Mouse (Mus musculus): ENCODE results near the gene Chml. TPM values are rescaled to one million over a fixed set of nuclear protein-coding genes. Genes with fewer than 3 reads are reported as not detected.

Gene Chml
- polyA plus RNA-seq (2015; fragmentation: Nextera tagmentation; extraction: Ambion mirVana), result 2.7 and 3.3 TPM in 2 replicates

GRCm38 (mm10) chr1:175692246-175692996 is at the start of gene Chml, which contains the start of gene Opn3:
TSS of gene Chml (minus strand) at chr1:175692901.
TSS of gene Opn3 (minus strand) at chr1:175692776.
- ATAC-seq, result peak; percentile 97
- peaks cover 5% of the 10 kb centered on the region; the same call in 1 of the 2 replicates for H3K36me3 ChIP-seq (ENCODE audit: control insufficient read depth, insufficient read depth, low read length)
- H3K4me3 ChIP-seq (ENCODE audit: low read length), result peak within 1 kb of the TSS; percentile 87
- H3K4me2 ChIP-seq (ENCODE audit: low read length), result peak within 1 kb of the TSS; percentile 84
- H3K4me1 ChIP-seq (ENCODE audit: control insufficient read depth, insufficient read depth, low read depth, low read length), result peaks cover 8% of the 10 kb centered on the region
- WGBS, result 0% methylated on average over 42 of the region's 73 CpGs
- H3K9ac ChIP-seq (ENCODE audit: low read depth, low read length), result peak within 1 kb of the TSS; percentile 91
- peak within 1 kb of the TSS; percentile 91 for H3K27ac ChIP-seq (ENCODE audit: low read depth, low read length)
- H3K27me3 ChIP-seq (replicated peaks; ENCODE audit: control insufficient read depth, insufficient read depth, low read length), result no peaks in the 10 kb centered on the region
- no peaks in the 10 kb centered on the region for H3K9me3 ChIP-seq (ENCODE audit: control insufficient read depth, low read length)

- Histone ChIP-seq H3K4me2 (ENCODE audit: low read length) (no peak overlapping the region), H3K27me3 (replicated peaks; ENCODE audit: control insufficient read depth, insufficient read depth, low read length) (no peaks in the 10 kb centered on the region), H3K4me1 (ENCODE audit: control insufficient read depth, insufficient read depth, low read depth, low read length) (no peaks in the 10 kb centered on the region), H3K36me3 (ENCODE audit: control insufficient read depth, insufficient read depth, low read length) (no peaks in the 10 kb centered on the region), H3K9ac (ENCODE audit: low read depth, low read length) (no peak overlapping the region), H3K4me3 (ENCODE audit: low read length) (no peak overlapping the region), H3K27ac (ENCODE audit: low read depth, low read length) (no peak overlapping the region), H3K9me3 (ENCODE audit: control insufficient read depth, low read length) (no peaks in the 10 kb centered on the region)
- 53% methylated on average over 7 of the region's 7 CpGs for WGBS
- no peak for ATAC-seq
These were observed 33.1 kb upstream of the Chml start for GRCm38 (mm10) chr1:175725771-175726170.

- no peaks in the 10 kb centered on the region for H3K9me3 ChIP-seq (ENCODE audit: control insufficient read depth, low read length)
- no peak for ATAC-seq
- H3K4me2 ChIP-seq (ENCODE audit: low read length), result no peak overlapping the region
- H3K27me3 ChIP-seq (replicated peaks; ENCODE audit: control insufficient read depth, insufficient read depth, low read length), result no peaks in the 10 kb centered on the region
- 94% methylated on average over 9 of the region's 9 CpGs for WGBS
- no peaks in the 10 kb centered on the region for H3K36me3 ChIP-seq (ENCODE audit: control insufficient read depth, insufficient read depth, low read length)
- no peak overlapping the region for H3K9ac ChIP-seq (ENCODE audit: low read depth, low read length)
- H3K27ac ChIP-seq (ENCODE audit: low read depth, low read length), result no peak overlapping the region
- no peak overlapping the region for H3K4me3 ChIP-seq (ENCODE audit: low read length)
- no peaks in the 10 kb centered on the region for H3K4me1 ChIP-seq (ENCODE audit: control insufficient read depth, insufficient read depth, low read depth, low read length)
These were observed 24.1 kb upstream of the Chml start for GRCm38 (mm10) chr1:175716832-175717231.

- Histone ChIP-seq H3K9me3 (ENCODE audit: control insufficient read depth, low read length) (no peaks in the 10 kb centered on the region), H3K4me3 (ENCODE audit: low read length) (no peak overlapping the region), H3K27me3 (replicated peaks; ENCODE audit: control insufficient read depth, insufficient read depth, low read length) (no peaks in the 10 kb centered on the region), H3K4me1 (ENCODE audit: control insufficient read depth, insufficient read depth, low read depth, low read length) (no peaks in the 10 kb centered on the region), H3K9ac (ENCODE audit: low read depth, low read length) (no peak overlapping the region), H3K36me3 (ENCODE audit: control insufficient read depth, insufficient read depth, low read length) (no peaks in the 10 kb centered on the region), H3K27ac (ENCODE audit: low read depth, low read length) (no peak overlapping the region), H3K4me2 (ENCODE audit: low read length) (no peak overlapping the region)
- no peak for ATAC-seq
- 70% methylated on average over 11 of the region's 11 CpGs for WGBS
These were observed 19.7 kb upstream of the Chml start for GRCm38 (mm10) chr1:175712338-175712909.

- Histone ChIP-seq H3K36me3 (ENCODE audit: control insufficient read depth, insufficient read depth, low read length) (no peaks in the 10 kb centered on the region), H3K9me3 (ENCODE audit: control insufficient read depth, low read length) (no peaks in the 10 kb centered on the region), H3K4me2 (ENCODE audit: low read length) (no peak overlapping the region), H3K4me1 (ENCODE audit: control insufficient read depth, insufficient read depth, low read depth, low read length) (no peaks in the 10 kb centered on the region), H3K4me3 (ENCODE audit: low read length) (no peak overlapping the region), H3K27ac (ENCODE audit: low read depth, low read length) (no peak overlapping the region), H3K9ac (ENCODE audit: low read depth, low read length) (no peak overlapping the region), H3K27me3 (replicated peaks; ENCODE audit: control insufficient read depth, insufficient read depth, low read length) (no peaks in the 10 kb centered on the region)
- no peak for ATAC-seq
These were observed 15.3 kb upstream of the Chml start for GRCm38 (mm10) chr1:175708013-175708412.

- no peaks in the 10 kb centered on the region for H3K36me3 ChIP-seq (ENCODE audit: control insufficient read depth, insufficient read depth, low read length)
- WGBS, result 71% methylated on average over 5 of the region's 5 CpGs
- H3K27me3 ChIP-seq (replicated peaks; ENCODE audit: control insufficient read depth, insufficient read depth, low read length), result no peaks in the 10 kb centered on the region
- no peaks in the 10 kb centered on the region for H3K9me3 ChIP-seq (ENCODE audit: control insufficient read depth, low read length)
- no peak overlapping the region for H3K4me3 ChIP-seq (ENCODE audit: low read length)
- no peak for ATAC-seq
- H3K4me1 ChIP-seq (ENCODE audit: control insufficient read depth, insufficient read depth, low read depth, low read length), result no peaks in the 10 kb centered on the region
- H3K27ac ChIP-seq (ENCODE audit: low read depth, low read length), result no peak overlapping the region
- no peak overlapping the region for H3K4me2 ChIP-seq (ENCODE audit: low read length)
- no peak overlapping the region for H3K9ac ChIP-seq (ENCODE audit: low read depth, low read length)
These were observed 14.9 kb upstream of the Chml start for GRCm38 (mm10) chr1:175707599-175707998.

- no peak overlapping the region for H3K4me2 ChIP-seq (ENCODE audit: low read length)
- no peak overlapping the region for H3K4me3 ChIP-seq (ENCODE audit: low read length)
- no peaks in the 10 kb centered on the region for H3K4me1 ChIP-seq (ENCODE audit: control insufficient read depth, insufficient read depth, low read depth, low read length)
- H3K9me3 ChIP-seq (ENCODE audit: control insufficient read depth, low read length), result no peaks in the 10 kb centered on the region
- no peak for ATAC-seq
- H3K27me3 ChIP-seq (replicated peaks; ENCODE audit: control insufficient read depth, insufficient read depth, low read length), result no peaks in the 10 kb centered on the region
- H3K27ac ChIP-seq (ENCODE audit: low read depth, low read length), result no peak overlapping the region
- no peak overlapping the region for H3K9ac ChIP-seq (ENCODE audit: low read depth, low read length)
- WGBS, result 78% methylated on average over 4 of the region's 4 CpGs
- H3K36me3 ChIP-seq (ENCODE audit: control insufficient read depth, insufficient read depth, low read length), result no peaks in the 10 kb centered on the region
These were observed 8.4 kb upstream of the Chml start for GRCm38 (mm10) chr1:175701145-175701544.

- whole genome bisulfite sequencing, result 38% methylated on average over 4 of the region's 4 CpGs
- Histone ChIP-seq H3K9ac (ENCODE audit: low read depth, low read length) (no peak overlapping the region), H3K36me3 (ENCODE audit: control insufficient read depth, insufficient read depth, low read length) (no peaks in the 10 kb centered on the region), H3K4me3 (ENCODE audit: low read length) (no peak overlapping the region), H3K27ac (ENCODE audit: low read depth, low read length) (no peak overlapping the region), H3K4me1 (ENCODE audit: control insufficient read depth, insufficient read depth, low read depth, low read length) (no peaks in the 10 kb centered on the region), H3K27me3 (replicated peaks; ENCODE audit: control insufficient read depth, insufficient read depth, low read length) (no peaks in the 10 kb centered on the region), H3K9me3 (ENCODE audit: control insufficient read depth, low read length) (no peaks in the 10 kb centered on the region), H3K4me2 (ENCODE audit: low read length) (no peak overlapping the region)
- ATAC-seq, result no peak
These were observed 7.1 kb upstream of the Chml start for GRCm38 (mm10) chr1:175699796-175700195.

GRCm38 (mm10) chr1:175699375-175699774 is 6.7 kb upstream of the Chml start:
- H3K27me3 ChIP-seq (replicated peaks; ENCODE audit: control insufficient read depth, insufficient read depth, low read length), result no peaks in the 10 kb centered on the region
- no peak overlapping the region for H3K4me2 ChIP-seq (ENCODE audit: low read length)
- H3K9me3 ChIP-seq (ENCODE audit: control insufficient read depth, low read length), result no peaks in the 10 kb centered on the region
- no peak for ATAC-seq
- no peaks in the 10 kb centered on the region for H3K4me1 ChIP-seq (ENCODE audit: control insufficient read depth, insufficient read depth, low read depth, low read length)
- no peak overlapping the region for H3K9ac ChIP-seq (ENCODE audit: low read depth, low read length)
- H3K4me3 ChIP-seq (ENCODE audit: low read length), result no peak overlapping the region
- H3K36me3 ChIP-seq (ENCODE audit: control insufficient read depth, insufficient read depth, low read length), result no peaks in the 10 kb centered on the region
- 68% methylated on average over 3 of the region's 3 CpGs for WGBS
- no peak overlapping the region for H3K27ac ChIP-seq (ENCODE audit: low read depth, low read length)

All from hindbrain, embryonic 16.5 days (tissue).